Mouse (Mus musculus) Patski (cell line): ENCODE data around the gene Adcy5. TPM values are rescaled to one million over a fixed set of nuclear protein-coding genes. Genes with fewer than 3 reads are reported as not detected.
A peak's percentile ranks its signal among the peaks of the same experiment; 100 is the strongest.

Experiments used
- ATAC-seq: fragments of 100-300 bp; one replicate; pipeline ENCODE4 v1.8.0; 2021
- CTCF ChIA-PET: fragments of 350-600 bp; sonication (Branson Sonifier 250); formaldehyde crosslinking; loops from one replicate; lab custom pipeline; 2022; ENCODE audit warnings: inconsistent platforms; lab: Charles Lee
- POLR2A ChIA-PET: fragments of 350-600 bp; sonication (Branson Sonifier 250); formaldehyde crosslinking; loops from one replicate; lab custom pipeline; 2022; ENCODE audit warnings: antibody characterized with exemption, inconsistent platforms; lab: Charles Lee
- DNase-seq: peaks from one replicate; pipeline ENCODE4 v3.0.0-alpha.2; 2011; ENCODE audit warnings: low read depth, low spot score
- H3K27me3 ChIP-seq: fragments of 371-371 bp; one replicate; pipeline ENCODE4 v1.5.1; 2021
- CTCF ChIP-seq: fragments of 100-300 bp; IDR thresholded peaks from one replicate; pipeline ENCODE4 v1.5.1; 2021
- in situ Hi-C: fragments of 300-500 bp; cut with MboI; formaldehyde crosslinking; loops from 3 replicates; pipeline ENCODE4 v1.11.1; 2018; ENCODE audit warnings: low pct_unique_long_range_greater_than_20kb, mixed read lengths
- polyA plus RNA-seq: library from polyadenylated mRNA; unstranded; gene quantifications from one replicate; pipeline ENCODE4 v1.2.3, GENCODE M21; 2021

Adcy5 gene
- polyA plus RNA-seq, result 0.05 TPM

DNA sequence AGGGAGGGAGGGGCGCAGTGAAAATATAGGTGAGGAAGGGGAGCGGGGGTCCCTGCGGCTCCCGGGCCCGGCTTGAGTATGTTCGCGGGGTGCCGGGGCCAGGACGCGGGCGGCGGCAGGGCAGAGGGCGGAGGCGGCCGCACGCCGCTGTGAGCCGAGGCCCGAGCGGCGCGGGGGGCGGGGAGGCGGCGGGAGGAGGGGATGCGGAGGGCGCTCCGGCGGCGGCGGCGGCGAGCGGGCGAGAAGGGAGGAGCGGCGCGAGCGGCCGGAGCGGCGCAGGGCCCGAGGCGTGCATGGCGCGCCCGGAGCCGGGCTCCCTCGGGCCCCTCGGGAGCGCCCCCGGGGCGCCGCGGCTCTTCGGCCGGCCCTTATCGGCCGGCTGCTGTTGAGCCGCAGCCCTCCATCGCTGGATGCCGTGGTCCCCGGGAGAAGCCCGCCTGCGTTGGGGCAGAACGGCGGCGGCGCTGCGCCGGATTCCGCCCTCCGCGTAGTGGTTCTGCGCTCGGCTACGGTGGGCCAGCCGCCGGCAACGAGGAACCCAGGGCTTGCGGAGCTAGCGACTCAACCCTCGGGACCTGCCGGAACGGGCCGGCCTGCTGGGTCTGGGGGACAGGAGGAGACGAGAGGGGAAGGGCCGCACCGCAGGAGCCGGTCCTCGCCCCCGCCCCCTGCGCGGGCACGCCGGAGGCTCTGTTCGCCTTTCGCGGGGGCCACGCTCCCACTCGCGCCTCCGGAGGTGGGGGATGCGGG, at the start of gene Adcy5:
Gene Adcy5, plus strand, starts transcription at position 237 of the 750 bp plus-strand sequence.
- TF ChIP-seq CTCF, result no peak
- in situ Hi-C loops, result no loop called here
- peaks cover 60% of the 10 kb centered on the region for H3K27me3 ChIP-seq
- ATAC-seq, result no peak
- no peak for DNase-seq
- ChIA-PET POLR2A (no interaction called here), CTCF (no interaction called here)

DNA sequence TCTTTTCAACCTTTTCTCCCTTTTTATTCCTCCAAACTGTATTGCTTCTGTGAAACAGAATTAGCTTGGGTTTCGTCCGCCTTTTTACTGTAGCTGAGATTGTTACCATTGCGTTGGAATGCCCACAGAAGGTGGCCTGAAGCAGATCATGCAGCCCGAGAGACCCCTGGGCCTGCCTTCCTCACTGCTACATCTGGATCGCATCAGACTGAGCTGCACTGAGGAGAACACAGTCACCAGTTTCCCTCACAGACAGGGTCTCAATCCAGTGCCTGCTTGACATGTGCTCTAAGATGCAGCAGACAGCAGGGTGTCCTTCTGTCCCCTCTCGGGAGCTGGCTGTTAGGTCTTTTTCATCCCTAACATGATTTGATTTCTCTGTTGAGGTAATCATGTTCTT, 46.7 kb upstream of the Adcy5 start:
- no peak for TF ChIP-seq CTCF

DNA sequence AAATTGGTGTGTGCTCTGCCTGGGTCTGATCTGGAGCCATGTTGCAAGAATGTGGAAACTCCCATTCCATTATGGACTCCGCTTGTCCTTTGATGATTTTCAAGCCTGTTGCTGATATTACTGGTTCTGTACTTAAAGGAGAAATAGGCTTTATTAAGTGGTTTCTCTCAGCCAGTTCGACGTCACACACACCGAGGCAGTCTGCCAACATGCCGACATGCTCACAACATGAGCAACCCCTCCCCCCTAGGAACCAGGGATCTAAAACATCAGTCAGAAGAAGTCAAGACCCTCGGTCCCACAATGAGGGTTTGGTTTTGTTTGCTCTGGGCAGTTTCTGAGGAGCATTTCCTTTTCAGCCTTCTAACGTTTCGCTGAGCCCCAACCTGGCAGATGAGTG, 45.5 kb upstream of the Adcy5 start:
- in situ Hi-C loops, result loop anchor here (5.0 kb wide), 1 partner anchor 47 kb away; no protein-coding TSS in a partner anchor
- no peak for ATAC-seq
- POLR2A ChIA-PET, result no interaction called here
- CTCF ChIA-PET, result no interaction called here
- no peaks in the 10 kb centered on the region for H3K27me3 ChIP-seq
- no peak for DNase-seq
- no peak for TF ChIP-seq CTCF

More for the DNA sequence above, 46.7 kb upstream of the Adcy5 start:
- in situ Hi-C loops, result loop anchor here (5.0 kb wide), 1 partner anchor 46 kb away; no protein-coding TSS in a partner anchor
- no peaks in the 10 kb centered on the region for H3K27me3 ChIP-seq
- ChIA-PET POLR2A (no interaction called here), CTCF (no interaction called here)
- DNase-seq, result no peak
- no peak for ATAC-seq

DNA sequence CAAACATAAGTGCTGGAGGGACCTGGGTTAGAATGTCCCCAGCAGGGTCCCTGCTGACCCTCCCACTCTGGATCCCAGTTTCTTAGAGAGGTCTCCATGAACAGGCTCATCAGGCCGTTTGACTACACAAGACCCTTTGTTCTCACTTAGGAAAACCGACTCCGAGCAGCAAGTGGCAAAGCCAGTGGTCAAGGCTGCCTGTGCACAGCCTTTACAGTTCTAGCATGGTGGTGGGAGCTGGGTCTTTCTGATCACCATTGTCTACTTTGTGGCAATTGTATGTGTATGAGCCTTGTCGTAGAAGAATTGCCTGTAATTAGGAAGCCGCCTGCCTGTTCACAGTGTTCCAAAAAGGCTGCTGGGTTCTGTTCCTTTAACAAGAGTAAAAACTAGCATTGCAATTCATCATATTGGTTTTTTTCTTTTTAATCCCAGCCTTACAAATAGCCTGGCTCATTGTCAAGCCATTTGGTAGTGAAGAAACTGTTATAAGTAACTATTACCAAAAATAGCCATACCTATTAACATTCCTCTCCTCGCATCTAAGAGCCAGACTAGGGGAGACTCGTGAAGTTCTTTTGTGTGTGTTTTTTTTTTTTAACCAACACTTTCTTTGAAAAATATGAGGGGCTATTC, 44.9 kb upstream of the Adcy5 start:
- no peak for ATAC-seq
- CTCF ChIA-PET, result no interaction called here
- no peak for TF ChIP-seq CTCF
- H3K27me3 ChIP-seq, result no peaks in the 10 kb centered on the region
- DNase-seq, result no peak
- POLR2A ChIA-PET, result no interaction called here
- in situ Hi-C loops, result loop anchor here (5.0 kb wide), 2 partner anchors 47 to 163 kb away; no protein-coding TSS in a partner anchor

DNA sequence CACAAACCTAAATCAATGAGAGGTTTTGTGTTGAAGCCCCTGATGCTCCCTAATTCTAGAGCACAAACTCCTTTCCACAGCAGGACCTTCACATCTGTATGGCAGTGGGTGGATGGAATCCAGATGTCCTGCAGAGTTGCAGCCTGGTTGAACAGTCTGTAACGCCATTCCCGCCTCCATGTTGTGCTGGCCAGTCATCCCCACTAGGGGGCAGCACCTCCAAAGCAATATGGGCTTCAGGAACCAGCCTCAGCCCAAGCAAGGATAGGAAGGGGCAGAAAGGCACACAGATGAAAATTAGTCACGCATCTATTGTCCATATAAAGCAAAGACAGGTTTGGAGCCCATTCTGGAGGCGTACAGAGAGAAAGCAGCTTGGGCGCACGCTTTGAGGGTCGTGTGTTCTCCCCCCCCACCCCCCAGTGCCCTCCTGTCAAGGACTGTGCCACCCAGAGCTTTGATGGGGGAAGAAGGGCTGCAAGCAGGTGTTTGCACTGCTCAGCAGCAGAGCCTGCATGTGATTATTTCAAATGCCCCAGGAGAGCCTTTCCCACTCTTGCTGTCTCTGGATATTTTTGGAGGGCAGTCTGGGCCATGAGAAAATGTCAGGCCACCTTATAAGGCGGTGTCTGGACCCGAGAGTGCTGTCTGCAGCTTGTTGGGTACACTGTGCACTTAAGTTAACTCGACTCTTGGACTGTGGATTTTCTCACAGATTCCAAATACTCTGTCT, 44.1 kb upstream of the Adcy5 start:
- in situ Hi-C loops, result loop anchor here (5.0 kb wide), 1 partner anchor 162 kb away; no protein-coding TSS in a partner anchor

DNA sequence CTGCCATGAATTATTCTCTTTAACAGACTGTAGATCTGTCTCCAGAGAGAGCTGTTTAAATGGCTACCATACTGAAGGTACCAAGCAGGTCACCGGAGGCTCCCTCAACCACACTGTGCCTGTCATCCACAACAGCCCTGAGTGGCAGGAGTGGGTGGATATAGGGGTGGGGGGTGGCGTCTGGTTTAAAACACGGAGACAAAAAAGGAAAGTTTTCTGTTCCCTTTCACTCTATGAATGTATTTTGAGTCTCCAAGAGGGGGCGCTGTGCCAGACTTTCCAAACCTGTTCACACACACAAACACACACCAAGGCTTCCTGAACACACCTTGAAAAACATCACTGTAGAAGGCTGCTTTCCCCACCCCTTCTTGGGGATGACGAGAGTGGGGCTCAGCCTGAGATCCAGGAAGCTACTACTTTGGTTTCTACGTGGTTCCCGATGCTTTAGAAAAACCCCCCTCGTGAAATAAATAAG, 43.5 kb upstream of the Adcy5 start:
- POLR2A ChIA-PET, result interaction anchor here (0.6 kb wide), 1 partner anchor 153 kb away, joined by 4 read pairs; no protein-coding TSS in a partner anchor
- ATAC-seq, result no peak
- CTCF ChIA-PET, result no interaction called here
- no peak for TF ChIP-seq CTCF
- DNase-seq, result no peak
- in situ Hi-C loops, result loop anchor here (5.0 kb wide), 1 partner anchor 161 kb away; no protein-coding TSS in a partner anchor
- H3K27me3 ChIP-seq, result no peaks in the 10 kb centered on the region

More for the DNA sequence above, 44.1 kb upstream of the Adcy5 start:
- ChIA-PET POLR2A (interaction anchor here (0.6 kb wide), 1 partner anchor 154 kb away, joined by 4 read pairs; no protein-coding TSS in a partner anchor), CTCF (no interaction called here)
- no peaks in the 10 kb centered on the region for H3K27me3 ChIP-seq
- peak; percentile 65 for ATAC-seq
- TF ChIP-seq CTCF, result peak; percentile 96
- DNase-seq, result no peak

DNA sequence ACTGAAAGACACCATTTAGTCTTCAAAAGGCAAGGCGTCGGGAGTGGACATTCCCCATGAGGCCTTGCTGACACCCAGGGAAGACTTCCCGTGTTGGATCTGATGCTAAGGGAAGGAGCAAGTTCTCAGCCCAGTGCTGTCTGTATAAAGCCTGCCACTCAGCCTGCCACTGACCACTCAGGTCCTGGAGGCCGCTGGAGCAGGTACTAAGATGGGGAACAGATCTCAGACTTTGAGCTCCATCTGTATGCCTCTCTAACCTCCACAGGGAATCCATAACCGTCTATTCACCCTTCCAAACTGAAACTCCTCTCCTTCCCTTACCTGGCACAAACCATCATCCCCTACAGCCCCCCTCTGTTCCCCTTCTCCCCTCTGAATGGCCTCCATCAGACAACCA, 41.2 kb upstream of the Adcy5 start:
- CTCF ChIA-PET, result no interaction called here
- DNase-seq (no peak), ATAC-seq (no peak)
- POLR2A ChIA-PET, result no interaction called here
- in situ Hi-C loops, result loop anchor here (5.0 kb wide), 1 partner anchor 159 kb away; no protein-coding TSS in a partner anchor
- no peak for TF ChIP-seq CTCF
- no peaks in the 10 kb centered on the region for H3K27me3 ChIP-seq

DNA sequence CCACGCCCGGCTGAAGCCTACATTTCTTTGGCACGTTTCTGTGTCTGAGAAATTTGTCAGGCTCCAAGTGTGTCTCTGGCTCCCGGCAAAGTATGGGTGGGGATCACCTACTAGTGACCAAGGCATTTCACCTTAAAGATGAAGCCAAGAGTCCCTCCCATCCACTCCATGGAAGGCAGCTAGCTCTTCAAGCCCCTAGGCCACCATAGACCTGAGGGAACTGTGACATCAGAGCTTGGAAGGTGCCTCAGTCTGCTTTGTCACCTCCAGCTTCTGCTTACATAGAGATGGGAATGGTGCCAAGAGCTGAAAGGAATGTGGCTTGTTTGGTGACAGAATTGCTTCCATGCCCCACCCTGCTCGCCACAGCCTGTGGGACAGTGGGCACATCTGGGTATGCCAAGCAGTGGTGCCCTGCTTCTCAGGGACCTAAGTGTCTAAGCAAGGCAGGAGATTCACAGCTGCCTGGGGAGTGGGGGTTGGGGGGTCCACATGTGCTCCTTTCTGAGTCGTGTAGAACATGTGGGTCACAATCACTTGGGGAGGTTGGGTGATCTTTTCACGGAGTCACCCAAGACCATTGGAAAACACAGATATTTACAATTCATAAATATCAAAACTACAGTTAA, 38.2 kb upstream of the Adcy5 start:
- in situ Hi-C loops, result no loop called here
- POLR2A ChIA-PET, result no interaction called here
- CTCF ChIA-PET, result interaction anchor here (0.7 kb wide), 1 partner anchor 10 kb away, joined by 3 read pairs; no protein-coding TSS in a partner anchor
- ATAC-seq (no peak), DNase-seq (no peak)
- TF ChIP-seq CTCF, result no peak
- H3K27me3 ChIP-seq, result peaks cover 5% of the 10 kb centered on the region

DNA sequence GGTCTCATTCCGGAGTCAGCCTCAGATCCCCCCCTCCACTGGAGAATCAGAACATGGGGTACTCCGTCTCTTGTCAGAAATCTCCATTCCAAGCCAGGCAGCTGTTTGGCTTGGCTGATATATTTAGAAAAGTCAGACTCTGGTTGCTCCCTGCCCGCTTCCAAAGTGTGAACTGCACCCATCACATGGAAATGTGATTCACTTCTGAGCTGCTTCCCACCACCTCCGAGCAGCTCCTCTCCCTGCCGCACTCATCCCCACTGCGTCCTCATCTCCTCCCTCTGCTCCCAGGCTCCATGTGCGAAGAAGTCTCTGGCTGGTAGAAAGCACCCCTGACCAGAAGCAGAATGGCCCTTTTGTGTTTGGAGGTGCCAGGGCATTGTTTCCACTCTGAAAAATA, 37.2 kb upstream of the Adcy5 start:
- peaks cover 5% of the 10 kb centered on the region for H3K27me3 ChIP-seq
- in situ Hi-C loops, result no loop called here
- ChIA-PET POLR2A (no interaction called here), CTCF (interaction anchor here (0.7 kb wide), 1 partner anchor 9 kb away, joined by 3 read pairs; no protein-coding TSS in a partner anchor)
- no peak for ATAC-seq
- DNase-seq, result no peak
- TF ChIP-seq CTCF, result no peak

DNA sequence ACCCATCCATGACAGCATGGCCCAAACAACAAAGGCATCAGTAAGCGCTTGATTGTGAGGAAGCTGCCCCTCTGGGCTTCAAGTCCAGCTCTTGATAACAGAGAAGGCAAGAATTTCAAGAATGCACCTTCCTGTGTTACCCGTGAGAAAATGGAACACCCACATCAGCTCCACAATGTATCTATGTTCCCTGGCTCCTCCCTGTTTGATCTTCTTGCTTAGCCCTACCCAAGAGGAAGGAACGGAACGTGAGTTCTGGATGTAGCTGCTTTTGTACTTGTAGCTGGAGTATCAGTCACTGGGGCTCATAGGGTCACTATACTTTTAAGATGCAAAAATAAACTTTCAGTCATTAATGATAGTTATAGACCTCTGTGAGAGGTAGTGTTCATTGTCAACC, 34.1 kb upstream of the Adcy5 start:
- POLR2A ChIA-PET, result no interaction called here
- no peak for TF ChIP-seq CTCF
- CTCF ChIA-PET, result interaction anchor here (1.1 kb wide), 1 partner anchor 10 kb away, joined by 3 read pairs; no protein-coding TSS in a partner anchor
- H3K27me3 ChIP-seq, result peaks cover 10% of the 10 kb centered on the region
- DNase-seq (no peak), ATAC-seq (no peak)
- in situ Hi-C loops, result loop anchor here (10.0 kb wide), 1 partner anchor 414 kb away; no protein-coding TSS in a partner anchor
